Mouse (Mus musculus) C2C12 (cell line): Measurements from ENCODE around the gene Cipc. TPM values are rescaled to one million over a fixed set of nuclear protein-coding genes. Genes with fewer than 3 reads are reported as not detected.
A peak's percentile ranks its signal among the peaks of the same experiment; 100 is the strongest.

Source experiments
- H3K27me3 ChIP-seq: one replicate; pipeline ENCODE4 v1.6.1; 2011; ENCODE audit not compliant: control insufficient read depth, insufficient read depth, insufficient read length
- H3K36me3 ChIP-seq: one replicate; pipeline ENCODE4 v1.6.1; 2011; ENCODE audit not compliant: control insufficient read depth, insufficient read depth
- H3K4me3 ChIP-seq: one replicate; pipeline ENCODE4 v1.5.1; 2011; ENCODE audit warnings: mild to moderate bottlenecking, control low read depth; ENCODE audit not compliant: poor library complexity, insufficient read depth, severe bottlenecking
- H3K79me2 ChIP-seq: one replicate; pipeline ENCODE4 v1.6.1; 2011; ENCODE audit not compliant: control insufficient read depth, insufficient read depth
- H3K79me3 ChIP-seq: one replicate; pipeline ENCODE4 v1.6.1; 2011; ENCODE audit warnings: low read depth, control low read depth
- H3ac ChIP-seq: one replicate; pipeline ENCODE3; 2011; ENCODE audit warnings: low read depth; ENCODE audit not compliant: control insufficient read depth, insufficient read length
- CEBPB ChIP-seq: IDR thresholded peaks from one replicate; pipeline ENCODE4 v1.6.1; 2011; ENCODE audit warnings: low read depth, mild to moderate bottlenecking, control low read depth, moderate library complexity
- CTCF ChIP-seq: IDR thresholded peaks from one replicate; pipeline ENCODE4 v1.5.1; 2011; ENCODE audit not compliant: control insufficient read depth, insufficient read depth, insufficient read length
- FOSL1 ChIP-seq: IDR thresholded peaks from one replicate; pipeline ENCODE4 v1.8.0; 2011; ENCODE audit warnings: mild to moderate bottlenecking, low read length; ENCODE audit not compliant: poor library complexity, insufficient read depth, severe bottlenecking
- MAX ChIP-seq: IDR thresholded peaks from one replicate; pipeline ENCODE4 v1.6.1; 2011; ENCODE audit warnings: mild to moderate bottlenecking, control low read depth
- MYOD1 ChIP-seq: IDR thresholded peaks from one replicate; pipeline ENCODE4 v1.6.1; 2011; ENCODE audit warnings: low read depth; ENCODE audit not compliant: control insufficient read depth, insufficient read length
- MYOG ChIP-seq: IDR thresholded peaks from one replicate; pipeline ENCODE4 v1.6.1; 2011; ENCODE audit not compliant: control insufficient read depth, insufficient read length; ENCODE audit errors: extremely low read depth
- USF1 ChIP-seq: IDR thresholded peaks from one replicate; pipeline ENCODE4 v1.6.1; 2011; ENCODE audit warnings: low read depth, mild to moderate bottlenecking, control low read depth, moderate library complexity
- polyA plus RNA-seq: library from polyadenylated mRNA; unstranded; fragments of >200 nt; fragmentation: generic; extraction: Trizol; gene quantifications from one replicate; pipeline ENCODE4 v1.2.1, GENCODE M21; 2012; ENCODE audit warnings: missing spikeins

The Cipc gene
- polyA plus RNA-seq, 1 experiment, result 12.0 TPM

DNA sequence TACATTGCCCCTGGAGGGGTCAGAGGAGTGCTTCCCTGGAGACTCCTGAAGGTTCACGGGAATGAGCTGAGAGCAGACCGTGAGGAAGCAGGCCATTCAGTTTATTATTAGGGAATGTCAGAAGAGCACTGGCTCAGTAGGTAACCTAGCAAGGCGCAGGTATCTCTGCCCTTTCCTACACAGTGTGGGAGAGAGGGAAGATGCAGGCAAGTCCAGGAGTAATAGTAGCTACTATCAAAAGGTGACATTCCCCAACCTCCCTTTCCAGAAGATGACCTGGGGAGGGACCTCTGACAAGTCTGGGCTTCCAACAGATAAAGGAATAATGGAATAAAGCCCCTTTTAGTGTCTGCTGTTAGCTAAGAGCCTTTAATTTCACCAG lies 22.4 kb downstream of the Cipc start:
- no peak overlapping the region for H3K4me3 ChIP-seq
- no peaks in the 10 kb centered on the region for H3K79me3 ChIP-seq
- no peaks in the 10 kb centered on the region for H3K79me2 ChIP-seq
- TF ChIP-seq MYOG (no peak), FOSL1 (no peak), MYOD1 (no peak), CTCF (no peak), MAX (no peak), USF1 (no peak), CEBPB (no peak)
- H3ac ChIP-seq, result no peak overlapping the region
- H3K27me3 ChIP-seq, result no peaks in the 10 kb centered on the region
- H3K36me3 ChIP-seq, result peaks cover 9% of the 10 kb centered on the region

DNA sequence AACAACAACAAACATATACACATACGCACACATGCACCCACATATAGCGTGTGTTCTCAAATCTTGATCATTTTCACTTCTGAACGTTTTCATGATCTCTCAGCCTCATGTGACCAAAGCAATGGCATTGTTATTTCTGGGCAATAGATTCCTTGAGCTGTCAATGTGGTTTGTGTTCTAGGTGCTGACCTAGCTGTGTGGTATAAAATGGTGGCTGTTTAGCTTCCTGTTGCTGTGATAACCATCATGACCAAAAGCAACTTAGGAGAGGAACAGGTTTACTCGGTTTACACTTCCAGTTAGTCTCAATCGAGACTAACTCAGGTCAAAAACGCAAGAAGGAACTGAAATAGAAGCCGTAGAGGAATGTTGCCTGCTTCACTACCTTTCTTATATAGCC lies 24.2 kb downstream of the Cipc start:
- Histone ChIP-seq H3K27me3 (no peaks in the 10 kb centered on the region), H3K36me3 (no peaks in the 10 kb centered on the region), H3K4me3 (no peak overlapping the region), H3K79me2 (no peaks in the 10 kb centered on the region), H3ac (no peak overlapping the region), H3K79me3 (no peaks in the 10 kb centered on the region)
- TF ChIP-seq USF1 (no peak), CEBPB (no peak), CTCF (no peak), MYOD1 (no peak), MAX (no peak), MYOG (no peak), FOSL1 (no peak)

DNA sequence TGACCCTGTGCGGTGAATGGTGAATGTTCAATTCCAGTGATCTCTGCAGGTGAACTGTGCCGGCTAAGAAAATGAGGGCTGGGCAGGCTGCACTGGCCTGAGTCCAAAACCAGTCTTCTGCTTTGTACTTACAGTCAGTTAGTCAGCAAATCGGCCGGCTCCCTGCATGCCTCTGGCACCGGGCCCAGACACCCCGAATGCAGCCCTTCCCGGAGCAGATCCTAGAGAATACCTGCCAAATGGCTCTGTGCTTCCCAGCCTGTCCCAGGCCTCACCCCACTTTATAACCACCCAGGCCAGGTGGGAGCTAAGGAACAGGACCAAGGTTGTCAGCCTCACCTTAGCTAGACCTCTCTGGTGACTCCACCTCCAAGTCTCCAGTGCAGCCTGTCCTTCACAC lies 26.4 kb downstream of the Cipc start:
- Histone ChIP-seq H3K79me2 (no peaks in the 10 kb centered on the region), H3K27me3 (peaks cover 4% of the 10 kb centered on the region), H3K36me3 (no peaks in the 10 kb centered on the region), H3K4me3 (no peak overlapping the region), H3K79me3 (no peaks in the 10 kb centered on the region), H3ac (no peak overlapping the region)
- TF ChIP-seq USF1, result no peak
- no peak for TF ChIP-seq CEBPB
- no peak for TF ChIP-seq CTCF
- TF ChIP-seq MAX, result no peak
- TF ChIP-seq FOSL1, result no peak
- no peak for TF ChIP-seq MYOD1
- TF ChIP-seq MYOG, result no peak

DNA sequence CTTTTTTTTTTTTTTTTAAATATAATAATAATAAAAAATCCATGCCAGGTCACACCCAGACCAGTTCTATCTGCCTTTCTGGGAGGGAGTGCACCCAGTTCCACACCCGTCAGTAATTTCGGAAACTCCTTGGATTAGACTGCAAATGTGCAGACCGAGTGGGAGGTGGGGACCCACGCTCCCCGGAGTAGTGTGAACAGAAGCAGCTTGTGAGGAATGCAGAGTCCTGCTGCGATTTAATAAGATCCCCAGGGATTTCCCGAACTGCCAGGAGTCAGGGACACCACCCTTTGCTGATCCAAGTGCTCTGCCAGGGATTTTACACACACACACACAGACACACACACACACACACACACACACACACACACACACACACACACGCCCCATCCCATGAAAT lies 26.9 kb downstream of the Cipc start:
- no peak overlapping the region for H3K4me3 ChIP-seq
- no peaks in the 10 kb centered on the region for H3K79me3 ChIP-seq
- no peak for TF ChIP-seq MAX
- TF ChIP-seq CTCF, result no peak
- no peak for TF ChIP-seq FOSL1
- TF ChIP-seq MYOG, result no peak
- TF ChIP-seq USF1, result no peak
- H3K79me2 ChIP-seq, result no peaks in the 10 kb centered on the region
- no peaks in the 10 kb centered on the region for H3K36me3 ChIP-seq
- H3K27me3 ChIP-seq, result peaks cover 7% of the 10 kb centered on the region
- no peak overlapping the region for H3ac ChIP-seq

DNA sequence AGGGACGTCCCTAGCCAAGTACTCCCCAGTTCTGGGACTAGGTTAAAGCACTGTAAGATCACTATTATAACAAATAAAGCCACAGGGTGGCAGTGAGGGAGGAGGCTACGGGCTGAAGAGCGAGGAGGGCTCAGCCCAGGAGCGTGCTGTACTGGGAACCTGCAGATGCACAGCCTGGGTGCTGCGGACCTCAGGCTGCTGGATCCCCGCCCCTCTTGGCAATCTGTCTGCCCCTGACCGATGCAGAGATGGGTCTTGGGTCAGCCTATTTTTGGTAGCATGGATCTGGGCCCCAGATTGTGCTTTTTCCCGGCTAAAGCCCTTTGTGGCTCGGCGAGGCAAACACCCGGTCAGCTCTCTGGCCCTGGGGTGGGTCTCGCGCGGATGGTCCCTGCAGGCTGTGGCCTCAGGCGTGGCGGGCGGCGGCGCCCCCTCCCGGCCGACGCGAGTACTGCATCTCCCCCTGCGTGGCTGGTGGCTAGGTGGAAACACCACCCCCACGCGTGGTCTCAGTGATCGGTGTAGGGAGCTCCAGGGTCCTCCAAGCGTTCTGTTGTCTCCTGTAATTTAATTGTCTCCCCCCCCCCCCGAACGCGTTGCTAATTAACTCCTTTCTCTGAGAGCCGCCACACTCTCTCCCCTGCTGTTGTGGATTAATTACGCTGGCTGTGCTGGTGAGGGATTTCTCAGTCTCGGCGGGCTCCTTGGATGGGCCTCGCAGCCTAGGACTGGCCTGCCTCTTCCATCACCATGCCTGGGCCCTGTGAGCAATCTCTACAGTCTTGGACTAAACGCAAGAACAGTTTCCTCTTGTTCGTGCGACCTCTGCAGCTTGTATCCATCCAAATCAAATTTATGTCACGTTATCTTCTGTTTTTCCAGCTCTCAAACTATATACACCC lies 27.8 kb downstream of the Cipc start:
- no peaks in the 10 kb centered on the region for H3K79me3 ChIP-seq
- TF ChIP-seq CTCF (peak; percentile 99), FOSL1 (no peak), MAX (no peak)
- H3K27me3 ChIP-seq, result peaks cover 11% of the 10 kb centered on the region
- no peak overlapping the region for H3K4me3 ChIP-seq
- peak overlapping the region; percentile 25 for H3ac ChIP-seq
- no peaks in the 10 kb centered on the region for H3K36me3 ChIP-seq
- no peaks in the 10 kb centered on the region for H3K79me2 ChIP-seq

DNA sequence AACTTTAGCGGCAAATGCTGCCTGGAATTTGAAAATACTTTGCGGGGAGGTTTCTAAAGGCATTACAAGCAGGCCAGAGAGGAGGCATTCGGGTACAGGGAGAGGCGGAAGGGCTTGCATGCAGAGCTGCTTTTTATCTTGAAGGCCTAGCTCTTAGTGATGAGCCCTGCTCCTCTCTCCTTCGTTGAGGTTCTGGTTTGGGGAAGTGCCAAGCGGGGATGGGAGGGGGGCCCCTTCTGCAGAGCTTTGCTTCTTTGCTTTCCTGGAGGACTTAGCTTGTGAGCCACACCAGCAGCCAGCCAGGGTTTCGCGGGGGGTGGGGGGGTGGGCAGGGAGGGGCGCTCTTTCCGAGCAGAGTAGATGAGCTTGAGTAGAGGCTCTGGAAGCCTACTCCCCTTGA lies 28.9 kb downstream of the Cipc start:
- TF ChIP-seq USF1, result no peak
- TF ChIP-seq MAX, result no peak
- TF ChIP-seq MYOG, result no peak
- TF ChIP-seq CEBPB, result no peak
- TF ChIP-seq CTCF, result no peak
- no peak for TF ChIP-seq MYOD1
- no peak for TF ChIP-seq FOSL1
- H3K4me3 ChIP-seq, result no peak overlapping the region

More for the DNA sequence above, 28.9 kb downstream of the Cipc start:
- Histone ChIP-seq H3K36me3 (no peaks in the 10 kb centered on the region), H3K79me3 (no peaks in the 10 kb centered on the region), H3K79me2 (no peaks in the 10 kb centered on the region), H3K27me3 (peaks cover 22% of the 10 kb centered on the region), H3ac (no peak overlapping the region)
